Mouse (Mus musculus) telencephalon, adult 2 months (tissue): ENCODE measurements around the gene Cotl1.
"Not testable (repeated sequence)": the region's sequence is repeated elsewhere in the genome, so short reads cannot be mapped to it uniquely, and the experiment has no call there.

Experiments used
- DNase-seq: peaks from one replicate; pipeline ENCODE4 v3.0.0-alpha.2; 2011; ENCODE audit warnings: low read depth, low spot score

Cotl1 gene

GRCm38 (mm10) chr8:119840275-119840808 lies at the start of gene Cotl1:
Gene Cotl1 (minus strand): TSS chr8:119840544.
- peak; percentile 82 for DNase-seq

DNA sequence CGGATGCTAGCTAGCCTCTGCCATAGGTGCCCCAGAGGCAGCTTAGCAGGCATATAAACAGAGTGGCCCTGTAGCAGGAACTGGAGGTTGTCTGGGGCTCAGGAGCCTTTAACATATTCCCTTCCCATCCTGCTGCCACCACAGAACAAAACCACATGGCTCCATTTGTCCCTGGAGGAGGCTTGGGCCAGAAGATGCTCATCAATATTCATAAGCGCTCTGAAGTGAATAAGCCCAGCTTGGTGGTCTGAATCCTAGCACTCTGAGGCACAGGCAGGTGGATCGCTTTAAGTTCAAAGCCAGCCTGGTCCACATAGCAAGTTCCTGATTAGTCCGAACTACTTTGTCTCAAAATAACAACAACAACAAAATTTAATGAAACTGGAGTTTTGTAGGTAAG lies 47.7 kb upstream of the Cotl1 start:
- no peak for DNase-seq

DNA sequence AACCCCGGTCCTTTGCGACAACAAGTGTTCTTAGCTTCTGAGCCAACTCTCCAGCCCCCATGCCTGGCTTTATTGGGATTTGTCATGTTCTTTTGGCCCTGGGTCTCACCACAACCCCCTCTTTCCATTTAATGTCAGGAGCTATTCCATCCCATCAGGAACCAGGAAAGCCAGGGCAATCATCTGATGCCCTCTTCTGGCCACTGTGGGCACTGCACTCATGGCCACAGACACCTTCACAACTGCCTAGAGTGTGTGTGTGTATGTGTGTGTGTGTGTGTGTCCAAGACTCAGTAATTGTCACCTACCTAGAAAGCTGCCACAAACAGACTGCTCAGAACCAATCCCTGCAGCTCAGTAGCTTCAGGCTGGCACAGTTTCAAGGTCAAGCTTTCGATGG lies 46.8 kb upstream of the Cotl1 start:
- no peak for DNase-seq

GRCm38 (mm10) chr8:119885612-119886011 lies 45.3 kb upstream of the Cotl1 start:
- peak; percentile 13 for DNase-seq

DNA sequence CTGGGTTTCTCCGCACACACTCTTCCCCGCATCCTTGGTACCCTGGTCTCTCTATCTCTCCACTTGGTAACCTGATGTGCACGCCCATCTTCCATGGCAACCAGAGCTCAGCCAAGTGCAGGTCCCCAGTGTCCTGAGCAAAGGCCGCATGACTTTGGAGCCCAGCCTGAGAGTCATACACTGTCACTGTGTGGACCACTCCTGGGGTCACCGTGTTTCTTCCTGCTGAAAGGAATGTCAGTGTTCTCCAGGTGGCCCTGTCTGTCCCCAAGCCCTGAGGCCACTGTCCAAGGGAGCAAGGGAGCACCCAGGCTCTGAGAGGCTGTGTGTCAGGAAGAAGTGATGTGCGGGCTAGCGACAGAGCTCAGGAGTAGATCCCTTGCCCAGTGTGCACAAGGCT lies 42.9 kb upstream of the Cotl1 start:
- no peak for DNase-seq

- no peak for DNase-seq
Observed at GRCm38 (mm10) chr8:119881917-119882316, 41.6 kb upstream of the Cotl1 start.

GRCm38 (mm10) chr8:119881301-119881700 lies 41.0 kb upstream of the Cotl1 start:
- no peak for DNase-seq

- no peak for DNase-seq
Observed at GRCm38 (mm10) chr8:119873181-119873580, 32.8 kb upstream of the Cotl1 start.

DNA sequence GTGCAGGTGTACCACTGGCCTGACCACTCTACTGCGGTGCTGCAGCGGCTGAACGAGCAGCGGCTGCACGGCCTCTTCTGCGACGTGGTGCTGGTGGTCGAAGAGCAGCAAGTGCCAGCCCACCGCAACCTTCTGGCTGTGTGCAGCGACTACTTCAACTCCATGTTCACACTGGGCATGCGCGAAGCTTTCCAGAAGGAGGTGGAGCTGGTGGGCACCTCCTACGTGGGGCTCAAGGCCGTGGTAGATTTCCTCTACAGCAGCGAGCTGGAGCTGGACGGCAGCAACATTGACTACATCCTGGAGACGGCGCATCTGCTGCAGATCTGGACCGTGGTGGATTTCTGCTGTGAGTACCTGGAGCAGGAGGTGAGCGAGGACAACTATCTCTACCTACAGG lies 29.3 kb upstream of the Cotl1 start:
- no peak for DNase-seq

GRCm38 (mm10) chr8:119862749-119863148 lies 22.4 kb upstream of the Cotl1 start:
- DNase-seq = no peak

- no peak for DNase-seq
Observed at GRCm38 (mm10) chr8:119862390-119862734, 22.0 kb upstream of the Cotl1 start.

- peak; percentile 84 for DNase-seq
Observed at GRCm38 (mm10) chr8:119861706-119862389, 21.5 kb upstream of the Cotl1 start, which contains the start of gene Klhl36. Gene Klhl36 (plus strand): TSS chr8:119862266.

GRCm38 (mm10) chr8:119857767-119858166 lies 17.4 kb upstream of the Cotl1 start:
- DNase-seq = no peak

- DNase-seq = no peak
Observed at GRCm38 (mm10) chr8:119855656-119856055, 15.3 kb upstream of the Cotl1 start.

GRCm38 (mm10) chr8:119854035-119854434 lies 13.7 kb upstream of the Cotl1 start:
- no peak for DNase-seq

- DNase-seq = no peak
Observed at GRCm38 (mm10) chr8:119853521-119853920, 13.2 kb upstream of the Cotl1 start.

DNA sequence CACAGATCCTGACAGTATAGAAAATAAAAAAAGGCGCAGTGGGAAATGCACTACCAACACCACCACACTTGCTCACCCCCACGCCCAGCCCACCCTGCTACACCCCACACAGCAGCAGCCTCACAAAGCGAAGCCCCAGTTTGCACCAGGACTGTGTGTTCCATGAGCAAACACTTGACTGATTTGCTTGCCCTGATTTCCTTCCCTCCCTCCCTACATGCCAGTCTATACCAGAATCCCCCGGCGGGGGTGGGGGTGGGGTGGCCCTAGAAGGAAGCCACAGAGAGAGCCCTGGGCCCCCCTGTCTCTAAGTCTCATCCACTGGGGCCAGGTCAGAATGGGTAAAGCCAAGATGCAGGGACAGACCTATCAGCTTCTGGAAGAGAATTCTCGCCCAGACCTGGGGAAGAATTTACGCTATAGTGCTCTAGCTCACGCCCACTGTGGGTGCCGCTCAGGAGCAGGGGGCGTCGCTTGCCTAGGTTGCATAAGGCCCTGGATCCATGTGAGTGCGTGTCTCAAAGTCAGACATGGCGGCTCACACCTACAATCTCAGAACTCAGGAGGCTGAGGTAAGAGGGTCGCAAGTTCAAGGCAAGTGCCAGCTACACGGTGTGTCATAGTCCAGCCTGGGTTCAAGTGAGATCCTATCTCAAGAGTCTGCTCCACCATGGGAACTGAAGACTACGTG lies 7.0 kb upstream of the Cotl1 start:
- DNase-seq = no peak

- not testable (repeated sequence) for DNase-seq
Observed at GRCm38 (mm10) chr8:119845741-119846140, 5.4 kb upstream of the Cotl1 start.

GRCm38 (mm10) chr8:119844577-119844976 lies 4.2 kb upstream of the Cotl1 start:
- DNase-seq = no peak

GRCm38 (mm10) chr8:119843444-119843843 lies 3.1 kb upstream of the Cotl1 start:
- peak; percentile 68 for DNase-seq

GRCm38 (mm10) chr8:119840905-119841411 lies 614 bp upstream of the Cotl1 start:
- DNase-seq = no peak

DNA sequence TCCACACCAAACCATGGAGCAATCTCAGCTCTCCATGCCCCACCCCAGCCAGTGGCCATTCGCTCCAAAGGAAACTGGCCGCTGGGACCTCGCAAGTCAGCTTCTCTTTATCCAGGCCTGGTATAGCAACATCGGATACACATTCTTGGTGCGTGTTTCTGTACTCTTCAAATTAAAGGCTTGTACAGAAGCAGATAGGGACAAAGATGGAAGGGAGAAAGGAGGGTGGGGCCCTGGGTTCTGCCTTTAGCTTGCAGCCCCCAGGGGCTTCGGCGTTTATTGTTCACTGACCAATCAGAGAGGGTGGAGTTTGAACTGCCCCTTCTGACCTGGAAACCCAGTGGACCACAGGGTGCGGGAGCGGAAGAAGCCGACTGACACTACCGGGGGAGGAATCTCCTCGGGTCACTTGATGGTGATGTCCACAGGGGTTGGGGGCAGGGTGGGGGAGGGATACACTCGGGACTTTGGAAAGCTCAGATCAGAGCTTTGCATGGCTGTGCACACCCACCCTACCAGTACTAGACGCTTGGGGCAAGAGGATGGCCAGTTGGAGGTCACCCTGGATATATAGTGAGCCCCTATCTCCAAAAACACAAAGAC lies 824 bp downstream of the Cotl1 start:
- DNase-seq = no peak

- DNase-seq = no peak
Observed at GRCm38 (mm10) chr8:119838983-119839340, 1.4 kb downstream of the Cotl1 start.
